Mouse (Mus musculus): ENCODE measurements around the gene Gramd1a. TPM values are rescaled to one million over a fixed set of nuclear protein-coding genes. Genes with fewer than 3 reads are reported as not detected.
A peak's percentile ranks its signal among the peaks of the same experiment; 100 is the strongest.

Gene Gramd1a
- 120 and 125 TPM in 2 replicates for polyA plus RNA-seq (2014; fragmentation: Nextera tagmentation; extraction: Ambion mirVana)

DNA sequence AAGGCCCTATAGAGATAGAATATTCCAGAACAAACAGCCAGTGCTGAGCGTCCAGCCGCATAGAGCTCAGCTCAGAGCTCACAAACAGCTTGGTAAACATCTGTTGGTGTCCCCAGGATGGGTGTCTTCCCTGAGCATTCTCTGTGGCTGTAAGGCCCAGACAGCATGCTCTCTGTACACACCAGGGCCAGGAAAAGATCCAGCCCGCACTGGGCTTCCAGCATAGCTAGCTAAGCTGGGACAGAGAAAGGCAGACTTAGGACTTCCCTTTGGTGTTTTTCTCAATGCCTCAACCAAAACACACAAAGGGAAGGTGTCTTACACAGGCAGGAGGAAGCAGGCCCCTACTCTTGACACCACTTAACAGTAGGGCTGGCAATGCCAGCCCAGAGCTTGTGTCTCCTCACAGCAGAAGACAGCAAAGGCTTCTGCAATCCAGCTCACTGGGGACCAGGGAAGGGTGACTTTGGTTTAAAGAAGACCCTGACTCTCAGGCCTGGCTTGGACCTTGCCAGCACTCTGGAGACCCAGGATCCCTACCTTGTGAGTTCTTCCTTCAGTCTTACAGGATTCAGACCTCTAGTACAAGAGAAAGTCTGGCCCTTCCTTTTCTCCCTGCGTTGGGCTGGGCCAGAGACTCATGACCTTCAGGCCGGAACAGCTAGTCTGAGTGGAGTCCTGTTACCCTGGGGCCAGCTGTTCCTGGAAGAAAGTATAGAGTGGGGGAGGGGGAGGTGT is at the start of gene Gramd1a:
Gene Gramd1a, minus strand, starts transcription at position 601 of the 738 bp plus-strand sequence.
- WGBS, result 63% methylated on average over 5 of the region's 5 CpGs
- ATAC-seq (ENCODE audit: low FRiP score), result no peak

DNA sequence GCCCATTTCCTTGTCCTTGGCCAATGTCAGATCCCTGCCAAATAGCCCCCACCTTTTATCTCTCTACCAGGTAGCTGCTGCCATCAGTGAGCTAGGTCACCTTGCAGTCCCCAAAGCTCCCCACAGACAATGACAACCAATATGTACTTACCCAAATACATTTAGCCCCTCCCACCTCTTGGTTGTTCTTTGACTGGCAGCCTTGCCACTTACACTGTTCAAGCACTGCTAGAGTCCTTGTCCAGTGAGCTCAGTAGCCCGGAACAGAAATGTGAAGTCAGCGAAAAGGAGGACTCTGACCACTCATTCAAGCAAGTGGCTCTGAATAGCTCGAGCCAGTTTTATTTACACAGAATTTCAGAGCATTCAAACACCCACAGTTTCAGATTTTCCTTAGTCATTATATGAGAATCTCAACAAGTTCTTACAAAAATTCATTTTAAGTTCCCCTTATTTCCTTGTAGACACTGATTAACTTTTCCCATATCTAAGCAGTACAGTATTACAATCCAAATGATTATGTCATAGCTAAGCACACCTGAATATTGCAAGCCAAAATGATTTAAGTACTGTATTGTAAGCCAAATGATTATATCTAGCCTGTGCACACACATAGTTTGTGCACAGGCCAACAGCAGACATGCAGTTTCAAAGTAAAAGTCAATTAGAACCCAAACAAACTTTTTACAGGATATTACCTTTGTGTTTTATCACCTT is 40.1 kb upstream of the Gramd1a start:
- ATAC-seq (ENCODE audit: low FRiP score), result no peak
- no peaks in the 10 kb centered on the region for H3K9me3 ChIP-seq (ENCODE audit: control insufficient read depth, low read length)
- H3K4me1 ChIP-seq (replicated peaks; ENCODE audit: control insufficient read depth, insufficient read depth, low read length), result no peaks in the 10 kb centered on the region
- no peak overlapping the region for H3K4me2 ChIP-seq (replicated peaks; ENCODE audit: low read depth, low read length)
- H3K36me3 ChIP-seq (ENCODE audit: control insufficient read depth, insufficient read depth, low read length), result no peaks in the 10 kb centered on the region
- H3K4me3 ChIP-seq (ENCODE audit: low read depth, low read length), result no peak overlapping the region
- no peak overlapping the region for H3K27ac ChIP-seq (ENCODE audit: low read depth, low read length)
- 79% methylated on average over 3 of the region's 3 CpGs for WGBS
- no peaks in the 10 kb centered on the region for H3K27me3 ChIP-seq (ENCODE audit: control insufficient read depth, insufficient read depth, low read length)
- no peak for DNase-seq (ENCODE audit: low spot score)
- H3K9ac ChIP-seq (ENCODE audit: low read depth, low read length), result no peak overlapping the region

More for the DNA sequence above, at the start of gene Gramd1a:
- Histone ChIP-seq H3K4me1 (replicated peaks; ENCODE audit: control insufficient read depth, insufficient read depth, low read length) (0 out of 2 replicates have a peak, but pooled peaks cover 6% of the 10 kb centered on the region), H3K27ac (ENCODE audit: low read depth, low read length) (no peak within 1 kb of the TSS), H3K27me3 (ENCODE audit: control insufficient read depth, insufficient read depth, low read length) (no peaks in the 10 kb centered on the region), H3K9ac (ENCODE audit: low read depth, low read length) (no peak within 1 kb of the TSS), H3K4me3 (ENCODE audit: low read depth, low read length) (no peak within 1 kb of the TSS), H3K36me3 (ENCODE audit: control insufficient read depth, insufficient read depth, low read length) (no peaks in the 10 kb centered on the region), H3K4me2 (replicated peaks; ENCODE audit: low read depth, low read length) (no peak within 1 kb of the TSS), H3K9me3 (ENCODE audit: control insufficient read depth, low read length) (no peaks in the 10 kb centered on the region)
- DNase-seq (ENCODE audit: low spot score), result peak; percentile 20

DNA sequence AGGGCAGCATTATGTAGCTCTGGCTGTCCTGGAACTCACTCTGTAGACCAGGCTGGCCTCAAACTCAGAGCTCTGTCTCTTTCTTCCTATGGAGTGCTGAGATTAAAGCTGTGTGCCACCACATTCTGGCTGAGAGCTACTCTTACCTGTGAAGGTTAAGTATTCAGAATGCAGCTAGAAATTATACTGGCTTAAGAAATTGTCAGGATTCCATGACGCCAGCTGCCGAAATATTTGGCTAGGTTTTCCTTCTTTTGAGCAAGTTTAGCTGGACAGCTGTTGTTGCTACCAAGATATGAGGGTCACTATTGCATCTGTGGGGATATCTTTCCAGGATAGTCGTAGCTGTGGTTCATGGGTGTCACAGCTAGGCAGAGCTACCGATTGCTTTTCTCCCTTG is 29.0 kb upstream of the Gramd1a start:
- DNase-seq (ENCODE audit: low spot score) (no peak), ATAC-seq (ENCODE audit: low FRiP score) (no peak)
- Histone ChIP-seq H3K36me3 (ENCODE audit: control insufficient read depth, insufficient read depth, low read length) (no peaks in the 10 kb centered on the region), H3K27ac (ENCODE audit: low read depth, low read length) (no peak overlapping the region), H3K4me1 (replicated peaks; ENCODE audit: control insufficient read depth, insufficient read depth, low read length) (no peaks in the 10 kb centered on the region), H3K27me3 (ENCODE audit: control insufficient read depth, insufficient read depth, low read length) (no peaks in the 10 kb centered on the region), H3K4me3 (ENCODE audit: low read depth, low read length) (no peak overlapping the region), H3K9ac (ENCODE audit: low read depth, low read length) (no peak overlapping the region), H3K4me2 (replicated peaks; ENCODE audit: low read depth, low read length) (no peak overlapping the region), H3K9me3 (ENCODE audit: control insufficient read depth, low read length) (no peaks in the 10 kb centered on the region)
- WGBS, result 86% methylated on average over 4 of the region's 4 CpGs

DNA sequence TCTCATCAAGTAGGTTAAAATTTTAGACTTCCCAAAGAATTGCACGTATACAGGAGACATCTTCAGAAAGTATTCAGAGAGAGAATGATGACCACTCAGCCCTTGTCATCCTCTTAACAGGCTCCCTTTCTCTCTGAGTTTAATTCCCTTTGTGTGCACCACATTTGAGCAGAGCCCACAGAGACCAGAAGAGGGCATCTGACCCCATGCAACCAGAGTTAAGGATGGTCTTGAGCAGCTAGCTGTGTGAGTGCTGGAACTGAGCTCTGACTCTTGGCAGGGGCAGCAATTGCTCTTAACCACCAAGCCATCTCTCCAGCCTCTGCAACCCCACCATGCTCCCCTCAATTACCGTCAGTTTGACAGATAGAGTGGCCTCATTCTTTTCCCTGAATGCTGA is 27.2 kb upstream of the Gramd1a start:
- no peak overlapping the region for H3K4me2 ChIP-seq (replicated peaks; ENCODE audit: low read depth, low read length)
- no peaks in the 10 kb centered on the region for H3K9me3 ChIP-seq (ENCODE audit: control insufficient read depth, low read length)
- WGBS, result 22% methylated on average over 2 of the region's 2 CpGs
- H3K36me3 ChIP-seq (ENCODE audit: control insufficient read depth, insufficient read depth, low read length), result no peaks in the 10 kb centered on the region
- DNase-seq (ENCODE audit: low spot score) (no peak), ATAC-seq (ENCODE audit: low FRiP score) (no peak)
- H3K9ac ChIP-seq (ENCODE audit: low read depth, low read length), result no peak overlapping the region
- no peak overlapping the region for H3K27ac ChIP-seq (ENCODE audit: low read depth, low read length)
- H3K27me3 ChIP-seq (ENCODE audit: control insufficient read depth, insufficient read depth, low read length), result no peaks in the 10 kb centered on the region
- no peaks in the 10 kb centered on the region for H3K4me1 ChIP-seq (replicated peaks; ENCODE audit: control insufficient read depth, insufficient read depth, low read length)
- H3K4me3 ChIP-seq (ENCODE audit: low read depth, low read length), result no peak overlapping the region

DNA sequence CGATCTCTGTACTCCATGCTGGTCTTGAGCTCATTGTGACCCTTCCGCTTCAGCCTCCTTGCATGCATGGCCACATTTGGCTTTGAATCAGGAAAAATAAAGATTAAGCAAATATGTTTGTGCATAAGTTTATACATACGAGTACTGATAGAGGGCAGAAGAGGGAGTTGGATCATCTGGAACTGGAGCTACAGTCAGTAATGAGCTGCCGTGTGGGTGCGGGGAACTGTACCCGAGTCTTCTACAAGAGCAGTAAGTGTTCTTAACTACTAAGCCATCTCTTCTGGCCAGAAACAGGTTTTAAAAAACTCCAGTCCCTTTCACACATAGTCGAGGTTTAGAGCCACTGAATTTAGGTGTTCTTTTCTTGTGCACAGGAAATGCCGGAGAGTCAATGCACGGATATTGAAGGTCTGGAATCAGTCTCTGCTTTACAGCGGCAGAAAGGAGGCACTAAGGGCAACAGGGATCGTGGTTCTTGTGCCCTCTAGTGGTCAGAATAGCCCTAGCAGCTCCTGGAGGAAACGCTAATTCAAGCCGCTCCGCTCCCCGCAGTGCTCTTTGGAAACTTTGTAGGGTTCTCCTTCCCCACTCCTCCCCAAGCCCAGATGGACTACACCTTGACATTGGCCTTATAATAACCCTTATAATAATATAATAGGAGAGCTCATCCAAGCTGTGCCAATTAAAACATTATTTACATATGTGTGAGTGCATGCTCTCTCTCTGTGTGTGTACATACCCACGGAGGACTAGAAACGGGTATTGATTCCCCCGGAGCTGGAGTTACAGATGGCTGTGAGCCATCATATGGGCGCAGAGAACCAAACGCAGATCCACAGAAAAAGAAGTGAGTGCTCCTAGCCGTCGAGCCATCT is 21.4 kb upstream of the Gramd1a start:
- ATAC-seq (ENCODE audit: low FRiP score), result peak; percentile 30; the same call in 1 of the 2 replicates
- H3K4me3 ChIP-seq (ENCODE audit: low read depth, low read length), result no peak overlapping the region
- 37% methylated on average over 22 of the region's 22 CpGs for whole genome bisulfite sequencing
- no peaks in the 10 kb centered on the region for H3K27me3 ChIP-seq (ENCODE audit: control insufficient read depth, insufficient read depth, low read length)
- H3K4me1 ChIP-seq (replicated peaks; ENCODE audit: control insufficient read depth, insufficient read depth, low read length), result no peaks in the 10 kb centered on the region
- no peak overlapping the region for H3K27ac ChIP-seq (ENCODE audit: low read depth, low read length)
- H3K9me3 ChIP-seq (ENCODE audit: control insufficient read depth, low read length), result no peaks in the 10 kb centered on the region
- no peak overlapping the region for H3K4me2 ChIP-seq (replicated peaks; ENCODE audit: low read depth, low read length)
- peak; percentile 84 for DNase-seq (ENCODE audit: low spot score)
- H3K36me3 ChIP-seq (ENCODE audit: control insufficient read depth, insufficient read depth, low read length), result no peaks in the 10 kb centered on the region
- H3K9ac ChIP-seq (ENCODE audit: low read depth, low read length), result no peak overlapping the region

DNA sequence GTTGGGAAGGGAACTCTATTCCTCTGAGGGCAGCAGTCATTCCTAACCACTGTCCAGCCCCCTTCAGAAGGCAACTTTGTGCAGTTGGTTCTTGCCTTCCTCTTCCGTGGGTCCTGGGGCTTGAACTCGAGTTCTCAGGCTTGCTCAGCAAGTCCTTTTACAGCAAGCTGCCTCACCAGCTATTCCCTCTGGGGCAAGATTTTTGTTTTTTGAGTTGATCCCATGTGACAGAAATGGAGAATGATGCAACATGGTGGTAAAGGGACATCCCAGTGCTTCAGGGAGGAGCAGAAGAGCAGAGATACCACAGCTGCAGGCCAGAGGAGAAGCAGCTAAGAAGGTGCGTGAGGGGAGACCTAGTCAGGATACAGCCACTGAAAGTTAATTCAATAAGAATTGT is 19.4 kb upstream of the Gramd1a start:
- no peak for DNase-seq (ENCODE audit: low spot score)
- Histone ChIP-seq H3K27ac (ENCODE audit: low read depth, low read length) (no peak overlapping the region), H3K27me3 (ENCODE audit: control insufficient read depth, insufficient read depth, low read length) (no peaks in the 10 kb centered on the region), H3K4me2 (replicated peaks; ENCODE audit: low read depth, low read length) (no peak overlapping the region), H3K9ac (ENCODE audit: low read depth, low read length) (no peak overlapping the region), H3K9me3 (ENCODE audit: control insufficient read depth, low read length) (no peaks in the 10 kb centered on the region), H3K4me1 (replicated peaks; ENCODE audit: control insufficient read depth, insufficient read depth, low read length) (no peaks in the 10 kb centered on the region), H3K4me3 (ENCODE audit: low read depth, low read length) (no peak overlapping the region), H3K36me3 (ENCODE audit: control insufficient read depth, insufficient read depth, low read length) (no peaks in the 10 kb centered on the region)
- 81% methylated on average over 3 of the region's 3 CpGs for WGBS
- no peak for ATAC-seq (ENCODE audit: low FRiP score)

DNA sequence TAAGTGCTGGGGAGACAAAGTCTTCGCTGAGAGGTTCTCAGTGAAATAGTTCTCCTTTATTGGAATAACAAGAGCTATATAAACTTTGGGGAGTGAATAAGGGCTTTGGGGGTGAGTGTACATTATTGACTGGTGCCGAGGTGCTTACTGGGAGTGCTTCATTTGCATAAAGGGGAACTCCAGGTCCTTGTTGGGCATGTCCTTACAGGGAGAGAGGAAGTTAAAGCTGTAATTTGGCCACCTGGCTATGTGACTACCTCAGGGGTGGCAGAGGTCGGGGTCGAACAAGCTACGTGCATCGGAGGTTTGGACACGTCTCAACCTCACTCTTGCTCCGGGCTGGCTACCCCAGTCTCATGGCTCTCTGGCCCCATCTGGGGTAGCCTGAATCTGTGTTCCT is 18.8 kb upstream of the Gramd1a start:
- Histone ChIP-seq H3K9me3 (ENCODE audit: control insufficient read depth, low read length) (no peaks in the 10 kb centered on the region), H3K27ac (ENCODE audit: low read depth, low read length) (no peak overlapping the region), H3K4me1 (replicated peaks; ENCODE audit: control insufficient read depth, insufficient read depth, low read length) (no peaks in the 10 kb centered on the region), H3K36me3 (ENCODE audit: control insufficient read depth, insufficient read depth, low read length) (no peaks in the 10 kb centered on the region), H3K4me3 (ENCODE audit: low read depth, low read length) (no peak overlapping the region), H3K27me3 (ENCODE audit: control insufficient read depth, insufficient read depth, low read length) (no peaks in the 10 kb centered on the region), H3K4me2 (replicated peaks; ENCODE audit: low read depth, low read length) (no peak overlapping the region), H3K9ac (ENCODE audit: low read depth, low read length) (no peak overlapping the region)
- no peak for ATAC-seq (ENCODE audit: low FRiP score)
- no peak for DNase-seq (ENCODE audit: low spot score)
- 78% methylated on average over 8 of the region's 8 CpGs for WGBS

DNA sequence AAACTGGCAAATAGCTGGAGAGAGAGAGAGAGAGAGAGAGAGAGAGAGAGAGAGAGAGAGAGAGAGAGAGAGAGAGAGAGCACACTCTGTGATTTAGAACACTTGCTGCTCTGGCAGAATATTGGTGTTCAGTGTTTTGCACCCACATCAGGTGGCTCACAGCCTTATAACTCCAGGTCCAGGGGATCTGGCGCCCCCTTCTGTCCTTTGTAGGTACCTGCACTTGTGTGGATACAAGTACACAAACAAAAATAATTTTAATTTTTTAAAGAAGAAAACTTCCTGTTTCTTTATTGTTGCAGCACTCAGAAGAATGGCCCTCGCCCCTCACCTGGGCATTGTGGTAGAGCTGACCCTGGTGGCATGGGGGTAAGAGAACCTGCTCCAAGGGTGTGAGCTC is 16.5 kb upstream of the Gramd1a start:
- H3K9ac ChIP-seq (ENCODE audit: low read depth, low read length), result no peak overlapping the region
- WGBS, result 32% methylated on average over 2 of the region's 2 CpGs
- no peak overlapping the region for H3K27ac ChIP-seq (ENCODE audit: low read depth, low read length)
- H3K36me3 ChIP-seq (ENCODE audit: control insufficient read depth, insufficient read depth, low read length), result no peaks in the 10 kb centered on the region
- DNase-seq (ENCODE audit: low spot score), result peak; percentile 58
- H3K4me2 ChIP-seq (replicated peaks; ENCODE audit: low read depth, low read length), result no peak overlapping the region
- no peak for ATAC-seq (ENCODE audit: low FRiP score)
- no peak overlapping the region for H3K4me3 ChIP-seq (ENCODE audit: low read depth, low read length)
- no peaks in the 10 kb centered on the region for H3K4me1 ChIP-seq (replicated peaks; ENCODE audit: control insufficient read depth, insufficient read depth, low read length)
- H3K27me3 ChIP-seq (ENCODE audit: control insufficient read depth, insufficient read depth, low read length), result no peaks in the 10 kb centered on the region
- H3K9me3 ChIP-seq (ENCODE audit: control insufficient read depth, low read length), result no peaks in the 10 kb centered on the region
